Mouse (Mus musculus) WW6 (cell line): ENCODE data around the gene Ddx19a.
A peak's percentile ranks its signal among the peaks of the same experiment; 100 is the strongest.
"Not testable (repeated sequence)": the region's sequence is repeated elsewhere in the genome, so short reads cannot be mapped to it uniquely, and the experiment has no call there.

Experiments used
- DNase-seq: peaks from one replicate; pipeline ENCODE4 v3.0.0-alpha.2; 2013; ENCODE audit warnings: low read depth, low spot score

Ddx19a gene

GRCm38 (mm10) chr8:110997547-110998531, at the start of gene Ddx19a:
Gene Ddx19a, minus strand, starts transcription at chr8:110997800.
- peak; percentile 78 for DNase-seq

DNA sequence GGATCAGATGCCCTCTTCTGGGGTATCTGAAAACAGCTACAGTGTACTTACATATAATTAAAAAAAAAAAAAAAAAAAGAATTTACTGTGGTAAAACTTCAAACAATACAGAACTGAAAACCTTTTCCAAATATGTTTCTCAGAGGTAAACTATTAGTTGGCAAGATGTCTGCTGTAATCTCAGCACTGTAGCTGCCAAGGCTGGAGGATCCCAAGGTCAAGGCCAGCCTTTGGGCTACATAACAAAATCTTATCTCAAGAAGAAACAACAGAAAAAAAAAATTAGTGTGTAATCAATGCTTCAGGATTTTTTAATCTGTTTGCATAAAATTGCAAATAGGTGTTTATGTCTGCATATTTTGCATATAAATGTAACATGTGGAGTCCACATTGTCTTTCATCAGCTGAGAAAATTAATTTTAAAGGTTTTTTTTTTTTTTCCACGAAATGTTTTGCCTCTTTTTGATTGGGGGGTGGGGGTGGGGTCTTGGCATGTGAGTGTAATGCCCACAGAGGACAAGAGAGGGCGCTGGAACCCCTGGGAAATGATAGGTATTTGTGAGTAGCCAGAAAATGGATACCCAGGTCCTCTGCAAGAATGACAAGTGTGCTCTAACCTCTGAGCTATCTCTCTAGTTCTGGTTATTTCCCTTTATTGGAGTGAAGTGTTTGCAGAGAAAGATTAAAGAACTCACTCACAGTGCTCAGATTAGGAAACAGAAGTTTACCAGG, 46.6 kb upstream of the Ddx19a start:
- DNase-seq = no peak

DNA sequence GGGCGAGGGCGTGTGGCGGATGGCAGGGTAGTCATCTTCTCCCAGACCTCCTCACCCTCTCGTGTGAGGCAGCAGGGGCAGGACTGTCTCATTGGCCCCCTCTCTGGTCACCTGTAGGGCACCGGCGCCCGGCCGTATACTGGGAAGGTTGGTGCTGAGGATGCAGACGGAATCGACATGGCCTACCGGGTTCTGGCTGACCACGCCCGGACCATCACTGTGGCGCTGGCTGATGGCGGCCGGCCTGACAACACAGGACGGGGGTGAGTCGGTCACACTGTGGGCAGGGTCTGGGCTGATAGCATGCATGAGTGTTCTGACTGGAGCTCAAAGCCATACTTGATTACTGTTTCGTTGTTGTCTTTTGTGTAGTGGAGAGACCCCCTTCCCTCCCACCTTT, 44.9 kb upstream of the Ddx19a start:
- no peak for DNase-seq

GRCm38 (mm10) chr8:111036591-111036990, 39.0 kb upstream of the Ddx19a start:
- DNase-seq = no peak

DNA sequence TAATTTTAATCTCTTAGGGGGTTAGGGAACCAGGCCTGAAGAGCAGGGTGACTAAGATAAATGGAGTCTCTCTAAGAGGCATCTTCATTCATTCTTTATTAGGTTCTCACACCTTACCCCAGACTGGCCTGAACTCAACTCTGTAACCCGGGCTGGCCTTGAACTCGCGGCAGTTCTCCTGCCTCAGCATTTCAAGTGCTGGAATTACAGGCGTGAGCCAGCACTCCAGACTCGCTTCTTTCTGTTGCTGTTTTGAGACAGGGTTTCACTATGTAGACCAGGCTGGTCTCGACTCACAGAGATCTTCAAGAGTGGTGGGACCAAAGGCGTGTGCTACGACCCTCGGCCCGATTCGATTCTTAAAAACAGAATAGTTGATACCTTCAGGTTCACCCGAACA, 36.7 kb upstream of the Ddx19a start:
- no peak for DNase-seq

DNA sequence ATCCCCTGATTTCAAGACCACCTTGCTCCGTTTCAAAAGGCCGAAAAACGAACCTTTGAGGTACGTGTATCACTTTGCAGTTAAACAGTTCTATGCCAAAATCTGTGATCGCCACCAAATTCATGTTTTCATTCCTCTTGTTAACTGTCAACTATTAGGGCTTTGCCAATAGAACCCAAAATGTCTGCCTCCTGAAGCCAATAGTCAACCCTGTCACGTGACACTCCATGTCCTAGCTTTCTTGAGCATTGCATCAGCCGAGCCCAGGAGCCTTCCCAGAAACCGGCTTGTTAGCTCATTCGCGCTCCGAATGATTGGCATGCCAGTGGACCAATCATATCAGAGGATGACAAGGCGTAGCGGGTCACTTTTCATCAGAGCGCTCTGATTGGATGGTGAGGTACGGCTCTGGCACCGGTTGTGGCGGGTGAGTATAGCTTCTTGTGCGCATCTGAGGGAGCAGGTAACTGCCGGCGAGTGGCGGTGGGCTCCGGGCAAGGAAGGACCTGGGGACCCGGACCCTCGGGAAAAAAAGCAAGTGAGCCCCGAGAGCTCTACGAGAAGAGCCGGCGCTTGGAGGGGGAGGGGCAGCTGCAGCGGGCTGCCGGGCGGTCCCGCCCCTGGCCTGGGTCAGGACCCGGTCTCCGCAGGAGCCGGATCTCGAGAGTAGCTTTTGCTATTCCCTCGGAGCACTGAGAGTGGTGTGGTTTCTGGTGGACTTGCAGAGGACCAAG, 36.0 kb upstream of the Ddx19a start:
- peak; percentile 100 for DNase-seq

GRCm38 (mm10) chr8:111032916-111033315, 35.3 kb upstream of the Ddx19a start, which contains the start of gene Aars:
Gene Aars, plus strand, starts transcription at chr8:111033144.
- no peak for DNase-seq

DNA sequence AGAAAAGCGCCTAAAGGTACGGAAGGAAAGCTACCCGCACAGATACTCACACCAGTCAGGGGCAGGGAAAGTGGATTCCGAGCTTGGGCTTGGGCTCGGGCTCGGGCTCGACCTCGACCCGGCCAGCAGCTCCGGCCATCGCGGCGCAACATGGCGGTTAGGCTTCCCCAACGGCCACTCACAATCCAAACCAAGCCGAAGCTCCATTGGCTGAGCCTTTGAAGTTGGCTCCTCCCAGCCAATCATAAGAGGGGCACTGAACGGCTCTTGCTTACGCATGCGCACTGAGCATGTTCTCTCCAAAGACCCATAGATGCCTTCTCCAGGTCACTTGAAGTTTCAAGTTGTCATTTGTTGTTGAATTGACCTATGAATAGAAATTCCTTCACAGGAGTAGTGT, 34.0 kb upstream of the Ddx19a start, which contains the start of gene Ddx19b:
Gene Ddx19b, minus strand, starts transcription at position 180 of the 400 bp plus-strand sequence.
- no peak for DNase-seq

DNA sequence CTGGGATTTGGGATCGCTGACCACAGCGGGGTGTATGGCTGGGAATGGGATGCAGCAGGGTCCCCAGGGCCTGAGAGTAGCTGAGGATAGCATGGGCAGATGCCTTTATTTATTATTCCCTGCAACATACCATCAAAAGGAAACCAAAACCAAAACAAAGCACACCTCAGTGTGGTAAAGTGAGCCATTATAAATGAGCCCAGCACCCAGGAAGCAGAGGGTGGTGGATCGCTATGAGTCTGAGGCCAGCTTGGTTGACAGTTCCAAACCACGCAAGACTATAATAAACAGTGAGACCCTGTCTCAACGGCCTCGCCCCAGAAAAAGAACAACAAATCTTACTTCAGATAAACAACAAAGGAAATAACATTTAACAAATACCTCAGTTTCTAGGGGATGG, 32.4 kb upstream of the Ddx19a start:
- DNase-seq = no peak

DNA sequence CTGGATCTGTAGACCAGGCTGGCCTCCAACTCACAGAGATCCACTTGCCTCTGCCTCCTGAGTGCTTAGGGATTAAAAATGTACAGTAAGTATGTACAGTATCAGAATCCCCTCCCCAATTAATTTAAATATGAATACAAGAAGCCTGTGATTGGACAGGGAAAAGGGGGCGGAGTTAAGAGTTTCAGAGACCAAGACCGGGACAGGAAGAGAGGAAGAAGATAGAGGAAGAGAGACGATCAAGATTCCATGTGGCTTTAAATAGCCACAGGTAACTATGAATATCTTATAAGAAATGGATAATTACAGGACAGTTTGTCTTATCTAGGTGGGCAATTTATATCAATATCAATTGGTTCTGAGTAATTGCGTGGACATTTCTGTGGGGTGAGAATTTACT, 32.0 kb upstream of the Ddx19a start:
- no peak for DNase-seq

- no peak for DNase-seq
Observed at GRCm38 (mm10) chr8:111027391-111027937, 29.9 kb upstream of the Ddx19a start.

DNA sequence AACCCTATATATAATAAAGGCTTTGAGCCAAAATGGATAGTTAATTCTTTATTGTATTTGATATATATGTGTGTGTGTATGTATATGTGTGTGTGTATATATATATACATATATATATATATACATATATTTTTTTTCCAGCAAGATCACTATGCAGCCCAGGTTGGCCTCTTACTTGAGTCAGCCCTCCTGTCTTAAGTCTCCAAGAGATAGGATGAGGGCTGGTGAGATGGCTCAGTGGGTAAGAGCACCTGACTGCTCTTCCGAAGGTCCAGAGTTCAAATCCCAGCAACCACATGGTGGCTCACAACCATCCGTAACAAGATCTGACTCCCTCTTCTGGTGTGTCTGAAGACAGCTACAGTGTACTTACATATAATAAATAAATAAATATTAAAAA, 29.0 kb upstream of the Ddx19a start:
- DNase-seq = not testable (repeated sequence)

DNA sequence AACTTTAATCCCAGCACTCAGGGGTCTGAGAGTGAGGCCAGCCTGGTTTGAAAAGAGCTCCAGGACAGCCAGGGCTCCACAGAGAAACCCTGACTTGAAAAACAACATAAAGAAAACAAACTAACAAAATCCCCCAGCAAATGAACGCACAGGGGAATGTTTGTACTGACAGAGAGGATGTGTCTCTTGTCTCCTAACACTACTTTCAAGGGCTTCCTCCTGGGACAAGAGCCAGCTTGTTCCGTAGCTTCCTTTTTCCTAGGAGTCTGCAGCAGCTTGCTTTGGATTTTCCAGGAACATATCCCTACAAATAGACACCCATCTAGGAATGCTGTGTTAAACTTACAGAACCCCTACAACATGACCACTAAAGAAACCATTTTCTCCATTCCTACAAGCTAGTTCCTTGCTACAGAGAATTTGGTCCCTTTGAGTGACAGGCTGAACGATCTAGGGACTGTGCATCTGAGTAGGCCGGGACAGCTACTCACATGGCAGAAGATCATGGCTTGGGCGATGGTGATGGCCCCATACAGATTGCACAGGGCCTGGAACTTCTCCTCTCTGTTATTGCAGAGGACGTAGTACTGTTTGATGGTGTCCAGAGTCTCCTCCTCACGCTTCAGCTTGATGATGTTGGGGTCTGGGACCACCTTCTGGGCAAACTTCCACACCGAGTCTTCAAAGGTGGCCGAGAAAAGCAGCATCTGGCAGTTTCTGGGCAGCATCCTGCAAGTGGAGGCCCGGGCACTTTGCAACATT, 12.8 kb upstream of the Ddx19a start:
- DNase-seq = not testable (repeated sequence)

- DNase-seq = no peak
Observed at GRCm38 (mm10) chr8:110996641-110997430, 764 bp downstream of the Ddx19a start.

DNA sequence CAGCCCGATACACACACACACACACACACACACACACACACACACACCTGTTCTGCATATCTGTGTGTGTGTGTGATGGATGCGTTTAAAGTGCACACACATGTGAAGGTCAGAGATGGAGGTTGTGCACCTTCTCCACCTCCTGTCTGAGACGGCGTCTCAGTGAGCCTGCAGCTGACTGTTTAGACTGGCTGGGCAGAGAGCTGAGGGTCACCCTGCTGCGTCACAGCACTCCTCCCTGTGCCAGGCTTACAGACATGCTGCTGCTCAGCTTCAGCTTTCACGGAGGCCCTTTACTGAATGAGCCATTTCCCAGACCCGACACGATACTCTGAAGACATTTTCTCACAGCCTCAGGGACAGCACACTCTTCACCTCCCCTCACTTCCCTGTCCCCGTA, 7.6 kb downstream of the Ddx19a start:
- no peak for DNase-seq

- no peak for DNase-seq
Observed at GRCm38 (mm10) chr8:110987805-110988744, 9.5 kb downstream of the Ddx19a start.

DNA sequence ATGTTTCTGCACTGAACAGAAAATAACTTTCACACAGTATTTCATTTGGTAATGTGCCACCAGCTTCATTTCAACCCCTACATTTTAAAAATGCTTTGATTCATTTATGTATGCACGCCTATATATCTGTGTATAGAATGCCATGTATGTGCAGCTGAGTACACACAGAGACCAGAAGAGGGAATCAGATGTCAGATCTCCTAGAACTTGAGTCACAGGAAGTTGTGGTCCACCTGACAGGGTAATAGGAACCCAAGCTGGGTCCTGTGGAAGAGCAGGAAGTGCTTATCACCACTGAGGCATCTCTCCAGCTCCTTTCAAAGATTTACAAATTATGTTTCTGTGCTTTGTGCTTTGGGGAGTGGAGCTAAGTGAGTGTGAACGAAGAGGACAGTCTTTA, 16.3 kb downstream of the Ddx19a start:
- DNase-seq = no peak

DNA sequence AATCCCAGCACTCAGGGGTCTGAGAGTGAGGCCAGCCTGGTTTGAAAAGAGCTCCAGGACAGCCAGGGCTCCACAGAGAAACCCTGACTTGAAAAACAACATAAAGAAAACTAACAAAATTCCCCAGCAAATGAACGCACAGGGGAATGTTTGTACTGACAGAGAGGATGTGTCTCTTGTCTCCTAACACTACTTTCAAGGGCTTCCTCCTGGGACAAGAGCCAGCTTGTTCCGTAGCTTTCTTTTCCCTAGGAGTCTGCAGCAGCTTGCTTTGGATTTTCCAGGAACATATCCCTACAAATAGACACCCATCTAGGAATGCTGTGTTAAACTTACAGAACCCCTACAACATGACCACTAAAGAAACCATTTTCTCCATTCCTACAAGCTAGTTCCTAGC, 19.6 kb downstream of the Ddx19a start:
- not testable (repeated sequence) for DNase-seq

DNA sequence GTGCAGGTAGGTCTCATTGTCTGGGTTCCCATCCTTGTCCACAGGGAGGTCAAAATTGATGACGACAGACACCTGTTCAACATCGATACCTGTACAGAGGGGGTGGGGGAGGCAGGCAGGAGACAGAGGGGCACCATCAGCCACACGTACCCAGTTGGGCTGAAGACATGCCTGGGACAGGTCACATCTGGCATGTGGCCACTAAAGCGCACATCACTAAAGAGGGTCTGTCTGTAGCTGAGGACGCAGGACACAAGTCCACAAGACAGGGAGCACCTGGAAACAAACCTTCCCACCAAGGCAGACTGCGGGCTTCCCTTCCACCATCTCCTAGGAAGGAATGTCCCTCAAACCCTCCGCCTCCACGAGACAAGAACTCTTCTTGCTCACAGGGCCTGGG, 21.1 kb downstream of the Ddx19a start:
- DNase-seq = not testable (repeated sequence)
